Mouse (Mus musculus): ENCODE measurements around the gene Krtcap3. TPM values are rescaled to one million over a fixed set of nuclear protein-coding genes. Genes with fewer than 3 reads are reported as not detected.

Krtcap3 gene
- total and polyA plus RNA-seq, 2 experiments from 2014 or later: 2.2 to 8.6 TPM

GRCm38 (mm10) chr5:31266101-31266500 is 14.6 kb downstream of the Krtcap3 start:
- no peak overlapping the region for H3K4me3 ChIP-seq (ENCODE audit: low read depth, low read length)
- DNase-seq (no peak), ATAC-seq (no peak)
- H3K4me2 ChIP-seq (ENCODE audit: low read depth): no peak overlapping the region
- H3K9me3 ChIP-seq (ENCODE audit: low read length): no peaks in the 10 kb centered on the region
- 82% methylated on average over 7 of the region's 7 CpGs for WGBS
- peaks cover 87% of the 10 kb centered on the region for H3K36me3 ChIP-seq (ENCODE audit: insufficient read depth)
- H3K27ac ChIP-seq (ENCODE audit: low read depth, low read length): no peak overlapping the region
- no peaks in the 10 kb centered on the region for H3K4me1 ChIP-seq (ENCODE audit: insufficient read depth)
- H3K27me3 ChIP-seq (ENCODE audit: insufficient read depth, low read length): no peaks in the 10 kb centered on the region
- no peak for TF ChIP-seq CTCF (IDR thresholded peaks at IDR 0.05; ENCODE audit: low read depth)
- no peak overlapping the region for H3K9ac ChIP-seq

- no peak overlapping the region for H3K9ac ChIP-seq
- TF ChIP-seq CTCF (IDR thresholded peaks at IDR 0.05; ENCODE audit: low read depth): no peak
- H3K4me2 ChIP-seq (ENCODE audit: low read depth): no peak overlapping the region
- H3K27me3 ChIP-seq (ENCODE audit: insufficient read depth, low read length): no peaks in the 10 kb centered on the region
- H3K27ac ChIP-seq (ENCODE audit: low read depth, low read length): no peak overlapping the region
- H3K4me3 ChIP-seq (ENCODE audit: low read depth, low read length): no peak overlapping the region
- WGBS: 29% methylated on average over 6 of the region's 6 CpGs
- H3K9me3 ChIP-seq (ENCODE audit: low read length): no peaks in the 10 kb centered on the region
- no peaks in the 10 kb centered on the region for H3K4me1 ChIP-seq (ENCODE audit: insufficient read depth)
- DNase-seq: no peak
- H3K36me3 ChIP-seq (ENCODE audit: insufficient read depth): peaks cover 81% of the 10 kb centered on the region
- ATAC-seq: no peak
Observed at GRCm38 (mm10) chr5:31267686-31268085, 16.2 kb downstream of the Krtcap3 start.

- peaks cover 61% of the 10 kb centered on the region for H3K36me3 ChIP-seq (ENCODE audit: insufficient read depth)
- H3K9ac ChIP-seq: no peak overlapping the region
- no peaks in the 10 kb centered on the region for H3K4me1 ChIP-seq (ENCODE audit: insufficient read depth)
- no peak for TF ChIP-seq CTCF (IDR thresholded peaks at IDR 0.05; ENCODE audit: low read depth)
- no peak overlapping the region for H3K4me3 ChIP-seq (ENCODE audit: low read depth, low read length)
- no peak overlapping the region for H3K27ac ChIP-seq (ENCODE audit: low read depth, low read length)
- no peaks in the 10 kb centered on the region for H3K9me3 ChIP-seq (ENCODE audit: low read length)
- WGBS: 81% methylated on average over 6 of the region's 6 CpGs
- no peak for DNase-seq
- no peaks in the 10 kb centered on the region for H3K27me3 ChIP-seq (ENCODE audit: insufficient read depth, low read length)
- no peak overlapping the region for H3K4me2 ChIP-seq (ENCODE audit: low read depth)
- no peak for ATAC-seq
Observed at GRCm38 (mm10) chr5:31273018-31273417, 21.5 kb downstream of the Krtcap3 start.

DNA sequence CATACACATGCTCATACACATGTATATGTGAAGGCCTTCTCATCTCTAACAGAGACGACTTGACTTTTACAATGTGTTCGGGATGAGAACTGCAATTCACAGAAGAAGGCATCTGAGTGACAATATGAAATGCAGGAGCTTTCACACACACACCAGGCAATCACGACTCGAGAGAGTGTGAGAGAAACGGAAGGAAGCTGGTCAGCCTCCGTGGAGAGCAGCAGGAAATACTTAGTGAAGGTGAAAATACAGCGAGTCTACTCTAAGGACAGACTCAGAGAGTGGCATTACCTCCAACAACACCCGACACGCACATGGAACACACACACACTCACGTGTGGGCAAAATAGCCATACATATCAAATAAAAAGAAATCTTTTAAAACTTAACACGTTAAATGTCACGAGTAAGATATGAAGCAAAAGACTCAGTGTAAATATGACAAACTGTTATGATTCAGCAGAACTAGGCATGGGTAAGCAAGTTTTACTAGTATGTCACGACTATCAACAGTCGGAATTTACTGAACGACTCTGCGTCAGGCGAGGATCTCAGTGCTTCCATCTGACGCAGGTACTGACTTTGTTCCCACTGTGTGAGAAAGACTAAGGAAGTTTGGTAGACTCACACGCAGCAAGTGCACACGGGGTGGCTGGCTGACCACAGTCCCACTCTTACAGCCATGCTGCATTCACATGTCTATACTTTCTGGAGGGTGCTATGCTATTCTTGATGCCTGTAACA is 27.9 kb downstream of the Krtcap3 start:
- Histone ChIP-seq H3K4me2 (ENCODE audit: low read depth) (no peak overlapping the region), H3K27ac (ENCODE audit: low read depth, low read length) (no peak overlapping the region), H3K9ac (no peak overlapping the region), H3K4me3 (ENCODE audit: low read depth, low read length) (no peak overlapping the region), H3K27me3 (ENCODE audit: insufficient read depth, low read length) (no peaks in the 10 kb centered on the region), H3K36me3 (ENCODE audit: insufficient read depth) (peaks cover 79% of the 10 kb centered on the region), H3K9me3 (ENCODE audit: low read length) (no peaks in the 10 kb centered on the region), H3K4me1 (ENCODE audit: insufficient read depth) (no peaks in the 10 kb centered on the region)
- no peak for ATAC-seq
- WGBS: 87% methylated on average over 20 of the region's 20 CpGs
- TF ChIP-seq CTCF (IDR thresholded peaks at IDR 0.05; ENCODE audit: low read depth): no peak
- no peak for DNase-seq

- Histone ChIP-seq H3K4me1 (ENCODE audit: insufficient read depth) (0 out of 2 replicates have a peak, but pooled peaks cover 4% of the 10 kb centered on the region), H3K36me3 (ENCODE audit: insufficient read depth) (peaks cover 36% of the 10 kb centered on the region), H3K4me3 (ENCODE audit: low read depth, low read length) (no peak overlapping the region), H3K9me3 (ENCODE audit: low read length) (no peaks in the 10 kb centered on the region), H3K27ac (ENCODE audit: low read depth, low read length) (no peak overlapping the region), H3K9ac (no peak overlapping the region), H3K27me3 (ENCODE audit: insufficient read depth, low read length) (no peaks in the 10 kb centered on the region), H3K4me2 (ENCODE audit: low read depth) (no peak overlapping the region)
- no peak for TF ChIP-seq CTCF (IDR thresholded peaks at IDR 0.05; ENCODE audit: low read depth)
- 83% methylated on average over 4 of the region's 4 CpGs for WGBS
- DNase-seq: no peak
- no peak for ATAC-seq
Observed at GRCm38 (mm10) chr5:31288225-31288624, 36.7 kb downstream of the Krtcap3 start.

DNA sequence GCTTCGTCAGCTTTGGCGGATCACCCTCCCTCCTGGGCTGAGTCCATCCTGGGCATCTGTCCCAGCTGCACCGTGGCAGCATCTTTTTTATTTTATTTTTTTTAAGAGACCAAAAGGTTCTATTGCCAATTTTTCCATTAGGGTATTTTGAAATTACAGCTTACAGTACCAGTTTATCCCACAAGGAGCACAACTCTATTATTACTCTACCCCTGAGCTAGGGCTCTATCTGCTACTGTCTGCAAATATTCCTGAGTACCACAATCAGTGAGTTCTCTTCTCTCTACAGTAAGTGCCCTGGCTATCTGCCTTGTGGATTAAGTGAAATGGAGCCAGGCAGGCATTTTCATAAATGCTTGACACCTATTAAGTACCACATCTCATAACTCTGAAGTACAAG is 37.2 kb downstream of the Krtcap3 start:
- ATAC-seq: no peak
- DNase-seq: no peak
- TF ChIP-seq CTCF (IDR thresholded peaks at IDR 0.05; ENCODE audit: low read depth): no peak
- WGBS: 59% methylated on average over 3 of the region's 3 CpGs
- H3K4me3 ChIP-seq (ENCODE audit: low read depth, low read length): no peak overlapping the region
- 0 out of 2 replicates have a peak, but pooled peaks cover 4% of the 10 kb centered on the region for H3K4me1 ChIP-seq (ENCODE audit: insufficient read depth)
- H3K27ac ChIP-seq (ENCODE audit: low read depth, low read length): no peak overlapping the region
- H3K9ac ChIP-seq: no peak overlapping the region
- no peak overlapping the region for H3K4me2 ChIP-seq (ENCODE audit: low read depth)
- no peaks in the 10 kb centered on the region for H3K27me3 ChIP-seq (ENCODE audit: insufficient read depth, low read length)
- no peaks in the 10 kb centered on the region for H3K9me3 ChIP-seq (ENCODE audit: low read length)
- peaks cover 34% of the 10 kb centered on the region for H3K36me3 ChIP-seq (ENCODE audit: insufficient read depth)

GRCm38 (mm10) chr5:31289626-31290230 is 38.2 kb downstream of the Krtcap3 start:
- DNase-seq (no peak), ATAC-seq (no peak)
- no peaks in the 10 kb centered on the region for H3K9me3 ChIP-seq (ENCODE audit: low read length)
- peak overlapping the region; percentile 78 for H3K4me2 ChIP-seq (ENCODE audit: low read depth)
- H3K9ac ChIP-seq: no peak overlapping the region
- no peak overlapping the region for H3K4me3 ChIP-seq (ENCODE audit: low read depth, low read length)
- H3K27ac ChIP-seq (ENCODE audit: low read depth, low read length): no peak overlapping the region
- H3K36me3 ChIP-seq (ENCODE audit: insufficient read depth): peaks cover 29% of the 10 kb centered on the region
- no peak for TF ChIP-seq CTCF (IDR thresholded peaks at IDR 0.05; ENCODE audit: low read depth)
- no peaks in the 10 kb centered on the region for H3K27me3 ChIP-seq (ENCODE audit: insufficient read depth, low read length)
- H3K4me1 ChIP-seq (ENCODE audit: insufficient read depth): 0 out of 2 replicates have a peak, but pooled peaks cover 9% of the 10 kb centered on the region
- WGBS: 87% methylated on average over 3 of the region's 3 CpGs

Measured in forebrain, postnatal 0 days (tissue).